ENCODE assay signal across 10 mouse cellular contexts in the genomic region with DNA sequence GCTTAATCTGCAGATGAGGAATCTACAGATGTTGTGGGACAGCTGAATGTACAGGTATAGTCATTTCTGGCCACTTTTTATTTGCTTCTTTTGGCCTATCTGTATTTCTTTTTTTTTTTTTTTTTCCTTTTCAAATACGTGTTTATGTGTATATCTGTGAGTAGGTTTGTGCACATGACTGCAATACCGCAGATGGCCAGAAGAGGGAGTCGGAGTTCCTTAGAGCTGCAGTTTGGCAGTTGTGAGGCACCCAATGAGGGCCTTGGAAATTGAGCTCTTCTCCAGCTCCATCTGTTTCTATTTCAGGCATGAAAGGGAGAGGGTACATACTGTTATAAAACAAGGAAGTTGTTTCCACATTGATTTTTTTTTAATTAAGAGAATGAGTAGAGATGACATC.
DNase-seq lines count a peak whose midpoint lies in the region; ATAC-seq and TF ChIP-seq lines count a peak whose summit lies in the region.
"Had no signal": no experiment of that assay in that cellular context is flagged by ENCODE, and none has a peak within 500 bp of the region (broad histone marks: within the 10 kb centered on the region; RNA-seq: fewer than 3 reads in every experiment).

No protein-coding gene starts in this region.

- no peak for ATAC-seq in embryonic facial prominence, embryonic 11.5 days (replicated peaks; ENCODE audit: insufficient number of reproducible peaks, low FRiP score, low TSS enrichment, low read depth)

- TF ChIP-seq CTCF in CH12.LX (conservative IDR thresholded peaks at IDR 0.05 in 1 of 2, IDR thresholded peaks at IDR 0.05 in 1 of 2; ENCODE audit: low read depth in 2 of 2, low read length in 2 of 2), result peak; percentile 63 to 65

- peaks cover 5% of the 10 kb centered on the region for H3K9me3 ChIP-seq in CH12.LX (replicated peaks; ENCODE audit: low read length)
- H3K9me3 ChIP-seq in embryonic facial prominence, embryonic 11.5 days (replicated peaks; ENCODE audit: control insufficient read depth, low read length), result no peaks in the 10 kb centered on the region
- H3K9me3 ChIP-seq: neural tube, embryonic 13.5 days had no signal

- WGBS in embryonic facial prominence, embryonic 11.5 days, result 61% methylated on average over 3 of the region's 3 CpGs

- TF ChIP-seq EP300 in CH12.LX (IDR thresholded peaks at IDR 0.05; ENCODE audit: low read length), result no peak

- H3K27ac ChIP-seq in CH12.LX (ENCODE audit: insufficient read depth, low read depth), result no peak overlapping the region
- no peak overlapping the region for H3K27ac ChIP-seq in embryonic facial prominence, embryonic 11.5 days (replicated peaks; ENCODE audit: low read depth, low read length)
- H3K27ac ChIP-seq: neural tube, embryonic 13.5 days had no signal

- H3K4me1 ChIP-seq in CH12.LX (ENCODE audit: control insufficient read depth in 1 of 2, insufficient read depth in 2 of 2), result no peaks in the 10 kb centered on the region
- H3K4me1 ChIP-seq in embryonic facial prominence, embryonic 11.5 days (ENCODE audit: control insufficient read depth, insufficient read depth, low read length), result no peaks in the 10 kb centered on the region

- TF ChIP-seq RAD21 in CH12.LX (IDR thresholded peaks at IDR 0.05; ENCODE audit: low read depth, low read length), result peak; percentile 54

- no peaks in the 10 kb centered on the region for H3K36me3 ChIP-seq in CH12.LX (replicated peaks in 1 of 2; ENCODE audit: control insufficient read depth in 1 of 2, insufficient read depth in 1 of 2, low read length in 1 of 2)
- no peaks in the 10 kb centered on the region for H3K36me3 ChIP-seq in embryonic facial prominence, embryonic 11.5 days (replicated peaks; ENCODE audit: control insufficient read depth, insufficient read depth, low read depth, low read length)
- H3K36me3 ChIP-seq: neural tube, embryonic 13.5 days had no signal

- no peak for TF ChIP-seq POLR2A in CH12.LX (IDR thresholded peaks at IDR 0.05; ENCODE audit: low read depth, low read length)

- H3K79me2 ChIP-seq in CH12.LX (replicated peaks; ENCODE audit: control insufficient read depth, extremely low read depth, insufficient read depth, poor library complexity, severe bottlenecking), result no peaks in the 10 kb centered on the region

- in situ Hi-C loops in CH12.LX (cut with MboI; ENCODE audit: low pct_ligation_motif_present, low pct_unique_long_range_greater_than_20kb, low sequenced_read_pairs), result no loop called here

- dilution Hi-C loops in CH12.LX (cut with MboI; ENCODE audit: extremely low pct_ligation_motif_present, extremely low pct_unique_long_range_greater_than_20kb, low sequenced_read_pairs), result no loop called here

- no peak overlapping the region for H3K9ac ChIP-seq in CH12.LX (ENCODE audit: insufficient read depth, low read depth)
- no peak overlapping the region for H3K9ac ChIP-seq in embryonic facial prominence, embryonic 11.5 days (replicated peaks; ENCODE audit: low read length)
- H3K9ac ChIP-seq: neural tube, embryonic 13.5 days had no signal

- H3K27me3 ChIP-seq in CH12.LX (replicated peaks), result peaks cover 18% of the 10 kb centered on the region
- H3K27me3 ChIP-seq in embryonic facial prominence, embryonic 11.5 days (ENCODE audit: control insufficient read depth, insufficient read depth, low read length), result no peaks in the 10 kb centered on the region

- peak; percentile 37 to 61 for DNase-seq in cerebellum, postnatal 14 days
- DNase-seq in cerebellum, adult 9-10 months, result no peak
- peak; percentile 27 to 42 for DNase-seq in layer of hippocampus, postnatal 14 days (ENCODE audit: low spot score in 2 of 2)
- DNase-seq in layer of hippocampus, adult 8-10 months (ENCODE audit: low spot score in 2 of 2), result no peak
- DNase-seq in CH12.LX (ENCODE audit: extremely low read depth), result peak; percentile 18
- DNase-seq in embryonic facial prominence, embryonic 11.5 days (ENCODE audit: low spot score), result peak; percentile 57
- DNase-seq in B cell, adult 2 months, result no peak
- no peak for DNase-seq in ovary, postnatal 10 days (ENCODE audit: low spot score)
- DNase-seq: lung, postnatal 14 days had no signal

- no peak overlapping the region for H3K4me3 ChIP-seq in CH12.LX (replicated peaks in 1 of 3; ENCODE audit: low read depth in 2 of 3, low read length in 2 of 3, poor library complexity in 1 of 3)
- H3K4me3 ChIP-seq in embryonic facial prominence, embryonic 11.5 days (ENCODE audit: low read depth, low read length), result no peak overlapping the region
- H3K4me3 ChIP-seq: neural tube, embryonic 13.5 days had no signal

- no peak overlapping the region for H3K4me2 ChIP-seq in CH12.LX (ENCODE audit: insufficient read depth, low read depth, poor library complexity, severe bottlenecking)
- H3K4me2 ChIP-seq in embryonic facial prominence, embryonic 11.5 days (ENCODE audit: low read depth, low read length), result no peak overlapping the region
- H3K4me2 ChIP-seq: neural tube, embryonic 13.5 days had no signal

TF ChIP-seq in CH12.LX, 34 proteins besides CTCF, POLR2A, EP300 and RAD21:
- 0 out of 2 replicates have a peak, but pooled peaks have one; percentile 31 for TF ChIP-seq ZNF384 (IDR thresholded peaks at IDR 0.05; ENCODE audit: low read depth, low read length)
- 0 out of 2 replicates have a peak, but pooled peaks have one; percentile 19 for TF ChIP-seq BHLHE40 (IDR thresholded peaks at IDR 0.05; ENCODE audit: low read depth, low read length)
- no peak for TF ChIP-seq CHD2 (IDR thresholded peaks at IDR 0.05; ENCODE audit: low read length)
- TF ChIP-seq SMC3 (IDR thresholded peaks at IDR 0.05; ENCODE audit: low read depth, low read length), result peak; percentile 63

Comparison
In these comparisons a context has a peak if more than half of its experiments do, and no peak if none do; other contexts are left out.
1. DNase-seq: peak in cerebellum, postnatal 14 days (2 of 2), layer of hippocampus, postnatal 14 days (2 of 2), CH12.LX (single experiment) and embryonic facial prominence, embryonic 11.5 days (single experiment); none in cerebellum, adult 9-10 months (single experiment), layer of hippocampus, adult 8-10 months (0 of 2), B cell, adult 2 months (0 of 2) and ovary, postnatal 10 days (single experiment).